Mouse (Mus musculus) G1E (cell line): ENCODE measurements around the gene Xpo5. TPM values are rescaled to one million over a fixed set of nuclear protein-coding genes. Genes with fewer than 3 reads are reported as not detected.

Experiments
- ATAC-seq: 2 replicates; pipeline ENCODE4 v1.8.0; 2016; ENCODE audit warnings: mild to moderate bottlenecking; ENCODE audit not compliant: insufficient number of reproducible peaks, poor library complexity, low FRiP score, severe bottlenecking; ENCODE audit errors: extremely low read depth
- DNase-seq: peaks from one replicate; pipeline ENCODE4 v3.0.0; 2012; ENCODE audit warnings: low spot score
- H3K27me3 ChIP-seq: 2 replicates; pipeline ENCODE4 v1.6.1; 2012; ENCODE audit warnings: mild to moderate bottlenecking, low read length, inconsistent platforms; ENCODE audit not compliant: insufficient read depth
- H3K36me3 ChIP-seq: replicated peaks from 2 replicates; pipeline ENCODE3; 2012; ENCODE audit warnings: mild to moderate bottlenecking, inconsistent platforms
- H3K4me1 ChIP-seq: 2 replicates; pipeline ENCODE4 v1.6.1; 2012; ENCODE audit warnings: low read depth, low read length, inconsistent platforms, mixed read lengths; ENCODE audit not compliant: insufficient read depth
- H3K4me3 ChIP-seq: 2 replicates; pipeline ENCODE4 v1.5.1; 2012; ENCODE audit warnings: low read depth, mild to moderate bottlenecking, inconsistent platforms, low read length, moderate library complexity, mixed read lengths
- H3K9me3 ChIP-seq: replicated peaks from 2 replicates; pipeline ENCODE4 v1.6.1; 2012; ENCODE audit warnings: inconsistent platforms
- CTCF ChIP-seq: IDR thresholded peaks from 2 replicates; pipeline ENCODE4 v1.5.1; 2012; ENCODE audit warnings: low read depth, low read length, inconsistent platforms, mixed read lengths
- GATA1 ChIP-seq: IDR thresholded peaks from 2 replicates; pipeline ENCODE4 v1.6.1; 2012; ENCODE audit warnings: borderline replicate concordance, low read length, inconsistent platforms, mixed read lengths
- GATA2 ChIP-seq: IDR thresholded peaks from 2 replicates; pipeline ENCODE4 v1.6.1; 2012; ENCODE audit warnings: low read depth, low read length, inconsistent platforms, borderline replicate concordance
- POLR2AphosphoS5 ChIP-seq: IDR thresholded peaks from 2 replicates; pipeline ENCODE4 v1.6.1; 2012; ENCODE audit warnings: low read depth, low read length, inconsistent platforms; ENCODE audit not compliant: insufficient replicate concordance
- TAL1 ChIP-seq: conservative IDR thresholded peaks from 2 replicates; pipeline ENCODE4 v1.6.1; 2012; ENCODE audit warnings: low read depth, low read length, inconsistent platforms, mixed read lengths
- polyA plus RNA-seq: library from polyadenylated mRNA; stranded (reverse); fragments of >175 nt; gene quantifications from 2 replicates; pipeline ENCODE4 v1.2.3, GENCODE M21; 2012
- total RNA-seq, 2 experiments: library from RNA; stranded (forward) in 1 of 2; stranded (reverse) in 1 of 2; fragments of 200-1000 nt in 1 of 2; fragments of >200 nt in 1 of 2; fragmentation: Nextera tagmentation in 1 of 2; gene quantifications; 2 replicates each; pipeline ENCODE4 v1.2.3; 2014 to 2017

Xpo5 gene
- total and polyA plus RNA-seq, 3 experiments: 24.8 to 65.6 (median 55.3) TPM

DNA sequence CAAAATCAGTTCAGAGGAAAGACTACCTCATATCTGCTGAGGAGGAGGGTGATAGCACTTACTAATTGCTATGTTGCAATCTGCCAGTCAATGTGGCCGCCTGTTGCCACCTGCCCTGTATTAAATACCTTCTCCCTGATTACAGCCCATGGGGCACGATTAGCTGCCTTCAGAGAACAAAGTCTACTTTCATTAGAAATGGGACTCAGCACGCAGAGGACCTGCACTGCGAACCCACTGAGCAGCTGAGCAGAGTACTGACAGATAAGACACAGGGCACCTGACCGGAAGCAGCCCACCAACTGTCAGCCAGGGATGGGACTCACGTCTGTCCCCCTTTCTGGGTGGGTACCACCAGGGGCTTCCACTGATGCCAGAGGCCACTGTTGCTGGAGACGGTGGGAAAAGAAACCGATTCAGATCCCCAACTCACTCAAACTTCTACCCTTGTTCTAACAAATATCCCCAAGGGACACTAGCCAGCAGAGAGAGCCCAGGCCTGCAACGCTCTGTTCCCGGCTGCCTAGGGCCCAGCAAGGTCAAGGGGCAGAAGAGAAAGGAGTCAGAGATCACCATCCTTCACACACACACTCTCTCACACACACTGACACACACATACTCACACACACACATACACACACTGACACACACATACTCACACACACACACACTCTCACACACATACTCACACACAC is 65.6 kb downstream of the Xpo5 start:
- no peak overlapping the region for H3K4me3 ChIP-seq
- DNase-seq (no peak), ATAC-seq (no peak)
- no peaks in the 10 kb centered on the region for H3K9me3 ChIP-seq
- no peaks in the 10 kb centered on the region for H3K27me3 ChIP-seq
- H3K36me3 ChIP-seq: peaks cover 99% of the 10 kb centered on the region
- TF ChIP-seq GATA2: no peak
- TF ChIP-seq CTCF: no peak
- TF ChIP-seq POLR2AphosphoS5: no peak
- no peak for TF ChIP-seq TAL1
- TF ChIP-seq GATA1: no peak
- H3K4me1 ChIP-seq: peaks cover 21% of the 10 kb centered on the region

DNA sequence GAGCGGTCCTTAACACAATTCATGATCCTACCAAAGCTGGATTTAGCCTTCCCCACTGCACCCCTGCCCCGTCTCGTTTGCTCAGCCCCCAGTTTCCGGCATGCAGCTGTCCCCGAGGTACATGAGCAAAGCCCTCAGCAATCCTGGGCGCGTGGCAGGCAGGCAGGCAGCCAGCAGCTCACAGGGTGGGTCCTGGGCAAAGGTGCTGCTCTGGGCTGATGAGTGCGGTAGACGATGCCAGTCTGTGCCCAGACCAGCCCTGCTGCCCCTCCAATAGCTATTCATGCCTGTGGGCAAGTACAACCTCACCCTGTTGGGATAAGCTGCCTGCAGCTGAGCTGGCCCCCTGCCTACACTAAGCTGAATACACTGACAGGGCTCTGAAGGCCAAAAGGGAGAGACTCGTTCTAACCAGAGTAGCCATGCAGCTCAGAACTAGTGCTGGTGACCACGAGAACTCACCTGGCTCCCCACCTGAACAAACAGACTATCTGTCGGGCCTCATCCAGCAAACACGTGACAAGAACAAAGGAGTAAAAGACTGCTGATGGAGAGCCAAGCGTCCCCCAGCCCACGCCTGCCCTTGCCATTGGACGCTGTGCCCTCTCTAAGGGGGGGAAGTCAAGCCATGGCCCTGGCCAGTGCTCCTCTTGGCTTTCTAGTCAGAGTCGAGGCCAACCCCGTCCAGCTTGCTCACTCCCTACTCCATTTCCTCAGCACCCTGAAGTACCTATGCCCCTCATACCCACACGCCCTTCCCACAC is 67.4 kb downstream of the Xpo5 start:
- no peak overlapping the region; the same call in 1 of the 2 replicates for H3K4me3 ChIP-seq
- no peak for TF ChIP-seq TAL1
- no peak for TF ChIP-seq GATA1
- no peak for TF ChIP-seq GATA2
- no peak for TF ChIP-seq CTCF
- no peak for TF ChIP-seq POLR2AphosphoS5

GRCm38 (mm10) chr17:46272058-46272457 is 69.5 kb downstream of the Xpo5 start:
- DNase-seq (no peak), ATAC-seq (no peak)
- H3K36me3 ChIP-seq: peaks cover 96% of the 10 kb centered on the region
- no peaks in the 10 kb centered on the region for H3K9me3 ChIP-seq
- no peak overlapping the region for H3K4me3 ChIP-seq
- TF ChIP-seq CTCF (no peak), POLR2AphosphoS5 (no peak), GATA2 (no peak), GATA1 (no peak), TAL1 (no peak)
- peaks cover 19% of the 10 kb centered on the region for H3K4me1 ChIP-seq
- no peaks in the 10 kb centered on the region for H3K27me3 ChIP-seq

More for the DNA sequence above, 67.4 kb downstream of the Xpo5 start:
- H3K27me3 ChIP-seq: no peaks in the 10 kb centered on the region
- peaks cover 97% of the 10 kb centered on the region for H3K36me3 ChIP-seq
- H3K4me1 ChIP-seq: peaks cover 21% of the 10 kb centered on the region
- DNase-seq (no peak), ATAC-seq (no peak)
- H3K9me3 ChIP-seq: no peaks in the 10 kb centered on the region

- Histone ChIP-seq H3K9me3 (no peaks in the 10 kb centered on the region), H3K36me3 (peaks cover 96% of the 10 kb centered on the region), H3K4me3 (no peak overlapping the region), H3K27me3 (no peaks in the 10 kb centered on the region), H3K4me1 (peaks cover 13% of the 10 kb centered on the region)
- DNase-seq (no peak), ATAC-seq (no peak)
- TF ChIP-seq POLR2AphosphoS5 (no peak), TAL1 (no peak), GATA2 (no peak), GATA1 (no peak), CTCF (no peak)
Observed at GRCm38 (mm10) chr17:46272675-46273074, 70.1 kb downstream of the Xpo5 start.

- peaks cover 97% of the 10 kb centered on the region for H3K36me3 ChIP-seq
- peaks cover 15% of the 10 kb centered on the region for H3K4me1 ChIP-seq
- no peaks in the 10 kb centered on the region for H3K27me3 ChIP-seq
- ATAC-seq (no peak), DNase-seq (no peak)
- no peak overlapping the region for H3K4me3 ChIP-seq
- H3K9me3 ChIP-seq: no peaks in the 10 kb centered on the region
- TF ChIP-seq GATA2 (no peak), CTCF (no peak), GATA1 (no peak), TAL1 (no peak), POLR2AphosphoS5 (no peak)
Observed at GRCm38 (mm10) chr17:46273803-46274236, 71.2 kb downstream of the Xpo5 start.

- Histone ChIP-seq H3K36me3 (peaks cover 97% of the 10 kb centered on the region), H3K27me3 (no peaks in the 10 kb centered on the region), H3K4me1 (peaks cover 19% of the 10 kb centered on the region), H3K4me3 (no peak overlapping the region), H3K9me3 (no peaks in the 10 kb centered on the region)
- TF ChIP-seq TAL1: no peak
- TF ChIP-seq CTCF: no peak
- TF ChIP-seq GATA1: no peak
- TF ChIP-seq GATA2: no peak
- no peak for TF ChIP-seq POLR2AphosphoS5
- ATAC-seq: no peak
- no peak for DNase-seq
Observed at GRCm38 (mm10) chr17:46274465-46274864, 71.9 kb downstream of the Xpo5 start.

DNA sequence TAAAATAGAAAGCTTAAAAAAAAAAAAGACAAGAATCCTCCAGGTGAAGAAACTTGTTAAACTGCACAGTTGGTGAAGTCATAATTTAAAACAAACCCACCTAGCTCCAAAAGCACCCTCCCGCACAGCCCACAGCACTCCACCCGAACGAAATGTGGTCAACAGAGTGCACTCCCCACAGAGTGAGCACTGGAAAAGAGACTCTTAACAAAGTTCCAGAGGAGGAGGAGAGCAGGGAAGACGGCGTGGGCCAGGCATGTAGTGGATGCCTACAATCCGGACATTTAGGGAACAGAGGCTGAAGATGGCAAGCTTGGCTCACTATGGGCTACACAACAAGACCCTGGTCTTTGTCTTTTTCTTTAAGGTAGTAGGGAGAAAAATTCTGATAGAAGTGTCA is 72.5 kb downstream of the Xpo5 start:
- no peak for TF ChIP-seq CTCF
- TF ChIP-seq GATA2: no peak
- peaks cover 97% of the 10 kb centered on the region for H3K36me3 ChIP-seq
- no peaks in the 10 kb centered on the region for H3K9me3 ChIP-seq
- no peak for DNase-seq
- H3K4me3 ChIP-seq: no peak overlapping the region
- peaks cover 15% of the 10 kb centered on the region for H3K4me1 ChIP-seq
- ATAC-seq: no peak
- H3K27me3 ChIP-seq: no peaks in the 10 kb centered on the region
